Mouse (Mus musculus) ES-E14 (cell line): ENCODE results near the gene G3bp1. TPM values are rescaled to one million over a fixed set of nuclear protein-coding genes. Genes with fewer than 3 reads are reported as not detected.

Experiments used
- DNase-seq: peaks from one replicate; pipeline ENCODE4 v3.0.0-alpha.2; 2013; ENCODE audit warnings: low read depth, low spot score
- H3K27ac ChIP-seq: 2 replicates; pipeline ENCODE4 v1.5.1; 2012; ENCODE audit warnings: low read depth, mild to moderate bottlenecking, low read length, moderate library complexity, mixed read lengths; ENCODE audit not compliant: poor library complexity, insufficient read depth, severe bottlenecking
- H3K36me3 ChIP-seq: 2 replicates; pipeline ENCODE4 v1.6.1; 2012; ENCODE audit warnings: mild to moderate bottlenecking, low read length, moderate library complexity, mixed read lengths; ENCODE audit not compliant: control insufficient read depth, poor library complexity, insufficient read depth, severe bottlenecking
- H3K4me1 ChIP-seq, 2 experiments: fragments of 150-350 bp in 1 of 2; sonication (generic) in 1 of 2; 2 replicates each; pipeline ENCODE4 v1.6.1; 2012; ENCODE audit warnings: low read length in 2 of 2, mild to moderate bottlenecking in 1 of 2, mixed read lengths in 1 of 2; ENCODE audit not compliant: control insufficient read depth in 2 of 2, insufficient read depth in 2 of 2, poor library complexity in 1 of 2
- H3K4me3 ChIP-seq, 2 experiments: fragments of 150-350 bp in 1 of 2; sonication (generic) in 1 of 2; 2 replicates each; pipeline ENCODE4 v1.5.1; 2012; ENCODE audit warnings: low read length in 2 of 2, low read depth in 1 of 2, mild to moderate bottlenecking in 1 of 2, mixed read lengths in 1 of 2; ENCODE audit not compliant: insufficient read depth in 1 of 2, poor library complexity in 1 of 2, severe bottlenecking in 1 of 2
- H3K9ac ChIP-seq: 2 replicates; pipeline ENCODE4 v1.6.1; 2012; ENCODE audit warnings: low read depth, mild to moderate bottlenecking, low read length, mixed read lengths; ENCODE audit not compliant: poor library complexity, insufficient read depth, severe bottlenecking
- H3K9me3 ChIP-seq: fragments of 150-350 bp; sonication (generic); 2 replicates; pipeline ENCODE4 v1.6.1; 2012; ENCODE audit warnings: low read depth, mild to moderate bottlenecking, low read length; ENCODE audit not compliant: control insufficient read depth, insufficient read depth
- CHD2 ChIP-seq: IDR thresholded peaks from 2 replicates; pipeline ENCODE4 v1.6.1; 2014; ENCODE audit warnings: mild to moderate bottlenecking, low read depth, low read length, inconsistent platforms
- HCFC1 ChIP-seq: IDR thresholded peaks from 2 replicates; pipeline ENCODE4 v1.6.1; 2012; ENCODE audit warnings: low read length, inconsistent platforms, borderline replicate concordance; ENCODE audit not compliant: insufficient read depth
- MAFK ChIP-seq: IDR thresholded peaks from 2 replicates; pipeline ENCODE4 v1.6.1; 2014; ENCODE audit warnings: mild to moderate bottlenecking, low read depth, low read length, inconsistent platforms; ENCODE audit not compliant: insufficient read depth
- ZC3H11A ChIP-seq: IDR thresholded peaks from 2 replicates; pipeline ENCODE4 v1.6.1; 2012; ENCODE audit warnings: low read depth, mild to moderate bottlenecking, inconsistent platforms, low read length, borderline replicate concordance
- ZNF384 ChIP-seq: IDR thresholded peaks from 2 replicates; pipeline ENCODE4 v1.6.1; 2012; ENCODE audit warnings: low read depth, low read length, inconsistent platforms
- in situ Hi-C, 2 experiments: fragments of 600-800 bp; cut with MboI; formaldehyde crosslinking; loops; one replicate each; pipeline ENCODE4 v1.15.1; 2025; ENCODE audit warnings: low sequenced_read_pairs in 2 of 2, inconsistent platforms in 1 of 2; ENCODE audit not compliant: unreplicated experiment in 2 of 2
- total RNA-seq: library from RNA; depleted of rRNA; stranded (reverse); fragments of 300-350 nt; gene quantifications from 2 replicates; pipeline ENCODE4 v1.2.3, GENCODE M21; 2012

Gene G3bp1
- total RNA-seq, 1 experiment: 189 TPM

GRCm38 (mm10) chr11:55501955-55502531 is 32.6 kb downstream of the G3bp1 start:
- no peak overlapping the region for H3K9ac ChIP-seq
- H3K4me3 ChIP-seq: no peak overlapping the region
- TF ChIP-seq CHD2 (no peak), MAFK (no peak), ZNF384 (no peak), HCFC1 (no peak), ZC3H11A (no peak)
- in situ Hi-C loops: no loop called here
- peaks cover 36% of the 10 kb centered on the region for H3K36me3 ChIP-seq
- DNase-seq: no peak
- no peak overlapping the region for H3K27ac ChIP-seq
- H3K9me3 ChIP-seq: no peaks in the 10 kb centered on the region
- H3K4me1 ChIP-seq: no peaks in the 10 kb centered on the region; a peak in 1 of 4 replicates

DNA sequence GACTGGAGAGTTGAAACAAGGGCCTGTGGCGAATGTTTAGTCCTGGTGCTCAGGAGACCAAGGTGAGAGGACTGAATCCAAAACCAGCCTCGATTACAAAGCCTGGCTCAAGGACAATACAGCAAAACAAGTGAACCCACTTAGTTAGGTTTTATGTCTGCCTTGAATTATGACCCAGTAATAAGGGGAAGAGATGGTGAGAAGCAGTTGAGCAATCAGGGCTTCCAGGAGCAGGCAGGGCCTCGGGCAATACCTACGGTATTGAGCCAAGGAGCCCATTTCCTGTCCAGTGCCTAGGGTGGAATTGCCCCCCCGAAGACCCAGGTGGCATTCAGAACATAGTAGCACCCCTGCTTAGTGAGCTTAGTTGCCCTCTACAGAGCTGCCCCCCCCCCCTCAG is 33.4 kb downstream of the G3bp1 start:
- Histone ChIP-seq H3K27ac (no peak overlapping the region), H3K9me3 (no peaks in the 10 kb centered on the region), H3K9ac (no peak overlapping the region), H3K4me3 (no peak overlapping the region), H3K36me3 (peaks cover 30% of the 10 kb centered on the region), H3K4me1 (no peaks in the 10 kb centered on the region; a peak in 1 of 4 replicates)
- no peak for TF ChIP-seq ZC3H11A
- no peak for TF ChIP-seq CHD2
- no peak for TF ChIP-seq ZNF384
- no peak for TF ChIP-seq HCFC1
- TF ChIP-seq MAFK: no peak
- no peak for DNase-seq
- in situ Hi-C loops: no loop called here

GRCm38 (mm10) chr11:55505485-55505884 is 36.0 kb downstream of the G3bp1 start:
- Histone ChIP-seq H3K4me3 (no peak overlapping the region), H3K9ac (no peak overlapping the region), H3K4me1 (no peaks in the 10 kb centered on the region; a peak in 1 of 4 replicates), H3K27ac (no peak overlapping the region), H3K9me3 (no peaks in the 10 kb centered on the region), H3K36me3 (peaks cover 11% of the 10 kb centered on the region)
- no peak for TF ChIP-seq HCFC1
- TF ChIP-seq ZC3H11A: no peak
- TF ChIP-seq ZNF384: no peak
- no peak for TF ChIP-seq CHD2
- no peak for TF ChIP-seq MAFK
- in situ Hi-C loops: no loop called here
- DNase-seq: no peak

- Histone ChIP-seq H3K36me3 (no peaks in the 10 kb centered on the region), H3K9me3 (no peaks in the 10 kb centered on the region), H3K27ac (no peak overlapping the region), H3K9ac (no peak overlapping the region), H3K4me1 (no peaks in the 10 kb centered on the region; a peak in 1 of 4 replicates), H3K4me3 (no peak overlapping the region)
- no peak for TF ChIP-seq MAFK
- TF ChIP-seq ZNF384: no peak
- no peak for TF ChIP-seq CHD2
- TF ChIP-seq HCFC1: no peak
- no peak for TF ChIP-seq ZC3H11A
- no peak for DNase-seq
- in situ Hi-C loops: no loop called here
Observed at GRCm38 (mm10) chr11:55511374-55511773, 41.9 kb downstream of the G3bp1 start.

DNA sequence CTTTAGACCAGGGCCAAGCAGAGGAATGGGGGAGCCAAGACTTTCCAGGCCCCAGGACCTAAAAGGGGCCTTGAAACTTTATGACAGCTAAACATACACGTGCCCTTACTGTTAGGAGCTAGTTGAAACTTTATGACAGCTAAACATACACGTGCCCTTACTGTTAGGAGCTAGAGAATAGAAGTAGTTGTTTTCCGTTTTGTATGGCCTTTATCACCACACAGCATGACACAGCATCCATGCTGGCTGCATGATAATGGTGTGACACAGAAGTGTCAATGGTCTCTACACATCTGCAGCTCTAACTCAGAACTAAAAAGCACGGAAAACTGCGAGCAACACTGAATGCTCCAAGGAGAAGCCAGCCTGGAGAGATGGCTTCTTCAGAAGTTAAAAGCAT is 48.2 kb downstream of the G3bp1 start:
- Histone ChIP-seq H3K36me3 (no peaks in the 10 kb centered on the region), H3K27ac (no peak overlapping the region), H3K9ac (no peak overlapping the region), H3K4me3 (no peak overlapping the region), H3K4me1 (no peaks in the 10 kb centered on the region; a peak in 1 of 4 replicates), H3K9me3 (no peaks in the 10 kb centered on the region)
- DNase-seq: no peak
- TF ChIP-seq HCFC1 (no peak), CHD2 (no peak), ZNF384 (no peak), MAFK (no peak)
- in situ Hi-C loops: no loop called here
